Mouse (Mus musculus) liver, embryonic 14.5 days (tissue): Measurements from ENCODE around the gene Zc3h18.

Experiments used
- CTCF ChIP-seq: IDR thresholded peaks from 2 replicates; pipeline ENCODE4 v1.5.1; 2016; ENCODE audit warnings: antibody characterized with exemption, low read depth, control low read depth
- EP300 ChIP-seq: IDR thresholded peaks from 2 replicates; pipeline ENCODE4 v1.6.1; 2016; ENCODE audit warnings: antibody characterized with exemption, low read depth

GRCm38 (mm10) chr8:122430646-122431045 lies 54.2 kb downstream of the Zc3h18 start:
- TF ChIP-seq CTCF (no peak), EP300 (no peak)
